Mouse (Mus musculus): ENCODE measurements at regions not wholly inside any gene's neighbourhood (a gene's known extent, or its start where the extent isn't known, plus 50 kb on each side); places are given as distances from the start of the nearest gene placed in this dataset.
A peak's percentile ranks its signal among the peaks of the same experiment; 100 is the strongest.

GRCm38 (mm10) chr6:14409772-14410171 is 345.3 kb downstream of the Ppp1r3a start:
- ATAC-seq (ENCODE audit: insufficient number of reproducible peaks, low FRiP score, low TSS enrichment), result peak; percentile 94

GRCm38 (mm10) chr6:14407754-14408153 is 347.3 kb downstream of the Ppp1r3a start:
- no peak for ATAC-seq (ENCODE audit: insufficient number of reproducible peaks, low FRiP score, low TSS enrichment)

- ATAC-seq (ENCODE audit: insufficient number of reproducible peaks, low FRiP score, low TSS enrichment), result no peak
Observed at GRCm38 (mm10) chr6:14358280-14358679, 396.8 kb downstream of the Ppp1r3a start.
